8 mouse cellular contexts compared by ENCODE assay signal in the genomic region with DNA sequence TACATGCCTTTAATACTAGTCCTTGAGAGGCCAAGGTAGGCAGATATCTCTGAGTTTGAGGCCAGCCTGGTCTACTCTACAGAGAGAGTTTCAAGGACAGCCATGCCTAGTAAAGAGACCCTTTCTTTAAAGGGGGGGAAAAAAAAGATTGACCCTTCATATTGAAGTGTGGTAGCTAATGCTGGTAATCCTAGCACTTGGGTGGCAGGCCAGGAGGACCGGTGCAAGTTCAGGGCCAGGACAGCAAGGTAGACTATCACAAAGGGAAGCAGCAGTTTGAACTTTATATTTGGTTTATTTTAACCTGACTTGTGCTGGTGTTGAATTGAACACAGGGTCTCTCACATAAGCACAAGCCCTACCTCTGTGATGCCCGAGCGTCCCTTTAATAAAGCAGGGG. TPM values are rescaled to one million over a fixed set of nuclear protein-coding genes. Genes with fewer than 3 reads are reported as not detected.
DNase-seq lines count a peak whose midpoint lies in the region; ATAC-seq and TF ChIP-seq lines count a peak whose summit lies in the region.

No protein-coding gene starts in this region.

- DNase-seq in cerebellum, adult 2 months, result no peak
- DNase-seq in cerebellum, adult 9-11 months, result no peak
- DNase-seq in limb, embryonic 14.5 days (ENCODE audit: low spot score), result no peak
- no peak for DNase-seq in cerebellum, adult 11 months

- no peaks in the 10 kb centered on the region for H3K27me3 ChIP-seq in cerebellum, adult 2 months (ENCODE audit: control insufficient read depth, insufficient read depth, low read length)
- H3K27me3 ChIP-seq in megakaryocyte, embryonic 14.5 days (replicated peaks), result no peaks in the 10 kb centered on the region
- no peaks in the 10 kb centered on the region for H3K27me3 ChIP-seq in limb, embryonic 14.5 days (ENCODE audit: control insufficient read depth, insufficient read depth, low read length)
- no peaks in the 10 kb centered on the region for H3K27me3 ChIP-seq in stomach, embryonic 15.5 days (replicated peaks)

- no peak overlapping the region for H3K27ac ChIP-seq in cerebellum, adult 2 months (ENCODE audit: insufficient read depth, low read length)
- no peak overlapping the region for H3K27ac ChIP-seq in limb, embryonic 14.5 days (replicated peaks; ENCODE audit: low read depth, low read length)
- H3K27ac ChIP-seq in stomach, embryonic 15.5 days, result peak overlapping the region; percentile 44; the same call in 1 of the 2 replicates

- H3K9me3 ChIP-seq in megakaryocyte, embryonic 14.5 days, result no peaks in the 10 kb centered on the region
- no peaks in the 10 kb centered on the region for H3K9me3 ChIP-seq in limb, embryonic 14.5 days (ENCODE audit: control insufficient read depth, low read length)
- H3K9me3 ChIP-seq in stomach, embryonic 15.5 days, result no peaks in the 10 kb centered on the region

- no peak for TF ChIP-seq POLR2A in cerebellum, adult 2 months (IDR thresholded peaks at IDR 0.05; ENCODE audit: borderline replicate concordance, insufficient read depth, low read length)
- TF ChIP-seq POLR2A in limb, embryonic 14.5 days (IDR thresholded peaks at IDR 0.05; ENCODE audit: borderline replicate concordance, extremely low read depth, insufficient read depth, insufficient read length), result no peak

- WGBS in cerebellum, adult 2 months, result 14% methylated on average over 3 of the region's 3 CpGs
- 81% methylated on average over 3 of the region's 3 CpGs for WGBS in limb, embryonic 14.5 days
- 88% methylated on average over 3 of the region's 3 CpGs for WGBS in stomach, embryonic 15.5 days

- H3K4me2 ChIP-seq in limb, embryonic 14.5 days (replicated peaks; ENCODE audit: low read depth, low read length, severe bottlenecking), result peak overlapping the region; percentile 66
- peak overlapping the region; percentile 87 for H3K4me2 ChIP-seq in stomach, embryonic 15.5 days

- peak overlapping the region; percentile 98 for H3K4me3 ChIP-seq in cerebellum, adult 2 months (replicated peaks; ENCODE audit: insufficient read depth, low read depth, low read length)
- H3K4me3 ChIP-seq in megakaryocyte, embryonic 14.5 days (replicated peaks), result peak overlapping the region; percentile 71
- peak overlapping the region; percentile 92 for H3K4me3 ChIP-seq in limb, embryonic 14.5 days (replicated peaks; ENCODE audit: low read length)
- peak overlapping the region; percentile 75; the same call in 1 of the 2 replicates for H3K4me3 ChIP-seq in stomach, embryonic 15.5 days (replicated peaks)

- no peaks in the 10 kb centered on the region; the same call in 1 of the 2 replicates for H3K4me1 ChIP-seq in cerebellum, adult 2 months (ENCODE audit: control insufficient read depth, insufficient read depth, low read length)
- H3K4me1 ChIP-seq in megakaryocyte, embryonic 14.5 days, result peaks cover 44% of the 10 kb centered on the region
- peaks cover 13% of the 10 kb centered on the region for H3K4me1 ChIP-seq in limb, embryonic 14.5 days (ENCODE audit: control insufficient read depth, insufficient read depth, low read length)
- no peaks in the 10 kb centered on the region; the same call in 1 of the 2 replicates for H3K4me1 ChIP-seq in stomach, embryonic 15.5 days

- H3K36me3 ChIP-seq in megakaryocyte, embryonic 14.5 days (replicated peaks; ENCODE audit: low read length), result peaks cover 25% of the 10 kb centered on the region
- H3K36me3 ChIP-seq in limb, embryonic 14.5 days (ENCODE audit: control insufficient read depth, insufficient read depth, low read length), result 0 out of 2 replicates have a peak, but pooled peaks cover 2% of the 10 kb centered on the region
- no peaks in the 10 kb centered on the region for H3K36me3 ChIP-seq in stomach, embryonic 15.5 days

- peak overlapping the region; percentile 3; the same call in 1 of the 2 replicates for H3K9ac ChIP-seq in limb, embryonic 14.5 days (ENCODE audit: low read depth, low read length, severe bottlenecking)
- H3K9ac ChIP-seq in stomach, embryonic 15.5 days, result no peak overlapping the region

- ATAC-seq in megakaryocyte, adult 5-6 weeks (ENCODE audit: poor library complexity, severe bottlenecking), result no peak
- ATAC-seq in limb, embryonic 14.5 days (ENCODE audit: low FRiP score, low read depth), result no peak
- no peak for ATAC-seq in stomach, embryonic 15.5 days (ENCODE audit: insufficient read depth, low FRiP score, low read depth)
- ATAC-seq in megakaryocyte-erythroid progenitor cell, adult 5-6 weeks (replicated peaks; ENCODE audit: low FRiP score, low TSS enrichment, poor library complexity, severe bottlenecking), result no peak

- TF ChIP-seq CTCF in cerebellum, adult 2 months (IDR thresholded peaks at IDR 0.05; ENCODE audit: borderline replicate concordance, insufficient read depth, low read depth, low read length), result no peak

RNA-seq across cellular contexts. Expression of a gene that starts 2.3 kb away (rescaled TPM):
- 31.2 and 35.8 TPM in 2 replicates for polyA plus RNA-seq in cerebellum, adult 2 months (2012; rRNA removed)
- polyA plus RNA-seq in megakaryocyte, embryonic 14.5 days (2012; ENCODE audit: insufficient read depth, low replicate concordance), result 5.2 and 5.9 TPM in 2 replicates
- 27.5 and 30.6 TPM in 2 replicates for total RNA-seq in megakaryocyte, adult 5-6 weeks (2015)
- total RNA-seq in megakaryocyte, adult 5-6 weeks (2017), result 13.2 and 14.0 TPM in 2 replicates
- polyA plus RNA-seq in limb, embryonic 14.5 days (2012; rRNA removed), result 13.4 and 14.4 TPM in 2 replicates
- polyA plus RNA-seq in limb, embryonic 14.5 days (2014; fragmentation: Nextera tagmentation; extraction: Ambion mirVana), result 17.4 and 20.8 TPM in 2 replicates
- 15.1 and 15.8 TPM in 2 replicates for polyA plus RNA-seq in stomach, embryonic 15.5 days (2015; fragmentation: Nextera tagmentation; extraction: Ambion mirVana)
- total RNA-seq in megakaryocyte-erythroid progenitor cell, adult 5-6 weeks (2014; fragmentation: Nextera tagmentation), result 19.6 and 22.9 TPM in 2 replicates
- total RNA-seq in megakaryocyte-erythroid progenitor cell, adult 5-6 weeks (2017), result 11.2 and 16.0 TPM in 2 replicates

RNA-seq across cellular contexts. Expression of a gene that starts 39.6 kb away (rescaled TPM):
- 42.8 and 44.4 TPM in 2 replicates for polyA plus RNA-seq in cerebellum, adult 2 months (2012; rRNA removed)
- 212 and 383 TPM in 2 replicates for polyA plus RNA-seq in megakaryocyte, embryonic 14.5 days (2012; ENCODE audit: insufficient read depth, low replicate concordance)
- 14.5 and 17.5 TPM in 2 replicates for total RNA-seq in megakaryocyte, adult 5-6 weeks (2015)
- total RNA-seq in megakaryocyte, adult 5-6 weeks (2017), result 10.7 and 12.8 TPM in 2 replicates
- 22.2 and 26.6 TPM in 2 replicates for polyA plus RNA-seq in limb, embryonic 14.5 days (2012; rRNA removed)
- 28.2 and 32.1 TPM in 2 replicates for polyA plus RNA-seq in limb, embryonic 14.5 days (2014; fragmentation: Nextera tagmentation; extraction: Ambion mirVana)
- polyA plus RNA-seq in stomach, embryonic 15.5 days (2015; fragmentation: Nextera tagmentation; extraction: Ambion mirVana), result 16.7 and 17.9 TPM in 2 replicates
- 59.0 and 64.0 TPM in 2 replicates for total RNA-seq in megakaryocyte-erythroid progenitor cell, adult 5-6 weeks (2014; fragmentation: Nextera tagmentation)
- total RNA-seq in megakaryocyte-erythroid progenitor cell, adult 5-6 weeks (2017), result 22.6 and 23.7 TPM in 2 replicates
